Mouse (Mus musculus) stomach, postnatal 0 days (tissue): ENCODE measurements at regions not wholly inside any gene's neighbourhood (a gene's known extent, or its start where the extent isn't known, plus 50 kb on each side); places are given as distances from the start of the nearest gene placed in this dataset.
"Not testable (repeated sequence)": the region's sequence is repeated elsewhere in the genome, so short reads cannot be mapped to it uniquely, and the experiment has no call there.

Experiments used
- ATAC-seq: fragments of 200-750 bp; cut with Nextera tagmentation; 2 replicates; pipeline ENCODE4 v1.8.0; 2017; ENCODE audit not compliant: low FRiP score, low TSS enrichment
- DNase-seq: peaks from one replicate; pipeline ENCODE4 v3.0.0-alpha.2; 2016; ENCODE audit warnings: low spot score
- H3K27ac ChIP-seq: fragments of 300-500 bp; sonication (generic); replicated peaks from 2 replicates; pipeline ENCODE4 v1.5.1; 2014; ENCODE audit warnings: mild to moderate bottlenecking, control low read depth
- H3K27me3 ChIP-seq: fragments of 300-500 bp; sonication (generic); 2 replicates; pipeline ENCODE4 v1.6.1; 2014; ENCODE audit warnings: low read length; ENCODE audit not compliant: control insufficient read depth, insufficient read depth
- H3K36me3 ChIP-seq: fragments of 300-500 bp; sonication (generic); 2 replicates; pipeline ENCODE4 v1.6.1; 2014; ENCODE audit warnings: low read length, mixed read lengths; ENCODE audit not compliant: control insufficient read depth, insufficient read depth
- H3K4me1 ChIP-seq: fragments of 300-500 bp; sonication (generic); replicated peaks from 2 replicates; pipeline ENCODE4 v1.6.1; 2014; ENCODE audit warnings: antibody characterized with exemption; ENCODE audit not compliant: control insufficient read depth, insufficient read depth
- H3K4me2 ChIP-seq: fragments of 300-500 bp; sonication (generic); replicated peaks from 2 replicates; pipeline ENCODE4 v1.6.1; 2014; ENCODE audit warnings: low read depth, mild to moderate bottlenecking, control low read depth, moderate library complexity
- H3K4me3 ChIP-seq: fragments of 300-500 bp; sonication (generic); 2 replicates; pipeline ENCODE4 v1.5.1; 2014; ENCODE audit warnings: low read depth, low read length, control low read depth
- H3K9ac ChIP-seq: fragments of 300-500 bp; sonication (generic); 2 replicates; pipeline ENCODE4 v1.6.1; 2014; ENCODE audit warnings: mild to moderate bottlenecking, low read length, control low read depth, mixed read lengths
- H3K9me3 ChIP-seq: fragments of 300-500 bp; sonication (generic); 2 replicates; pipeline ENCODE4 v1.6.1; 2016; ENCODE audit warnings: low read length; ENCODE audit not compliant: control insufficient read depth
- WGBS: fragments of 180-500 bp; shearing (Covaris S2); extraction: QIAGEN DNeasy Blood & Tissue Kit; methylation state at CpG from one replicate; pipeline ENCODE4 v1.1.7; 2014; 5-methylcytosine and 5-hydroxymethylcytosine counted together

- not testable (repeated sequence) for H3K9me3 ChIP-seq, H3K4me2 ChIP-seq, H3K4me3 ChIP-seq, H3K27me3 ChIP-seq, DNase-seq, H3K4me1 ChIP-seq, H3K27ac ChIP-seq, H3K9ac ChIP-seq, H3K36me3 ChIP-seq
- ATAC-seq = peak; percentile 77
- WGBS = 64% methylated on average over 3 of the region's 3 CpGs
Measured at GRCm38 (mm10) chr8:71823655-71824622, 57.9 kb upstream of the Zfp709 start.

- not testable (repeated sequence) for H3K36me3 ChIP-seq, H3K27ac ChIP-seq, H3K9me3 ChIP-seq, H3K27me3 ChIP-seq, H3K4me1 ChIP-seq, H3K4me3 ChIP-seq, DNase-seq, H3K9ac ChIP-seq, H3K4me2 ChIP-seq, ATAC-seq
- WGBS = 56% methylated on average over 1 of the region's 1 CpGs
Measured at GRCm38 (mm10) chr8:71822749-71823148, 59.1 kb upstream of the Zfp709 start.

GRCm38 (mm10) chr8:71819936-71820335 is 61.9 kb upstream of the Zfp709 start:
- H3K36me3 ChIP-seq, H3K27ac ChIP-seq, H3K27me3 ChIP-seq, H3K4me2 ChIP-seq, H3K9ac ChIP-seq, H3K4me3 ChIP-seq, H3K4me1 ChIP-seq, H3K9me3 ChIP-seq: not testable (repeated sequence)
- 81% methylated on average over 8 of the region's 8 CpGs for WGBS
- DNase-seq = peak; percentile 12
- ATAC-seq = peak; percentile 46; the same call in 1 of the 2 replicates

GRCm38 (mm10) chr8:71819381-71819780 is 62.4 kb upstream of the Zfp709 start:
- not testable (repeated sequence) for H3K36me3 ChIP-seq, H3K9me3 ChIP-seq, H3K27ac ChIP-seq, H3K27me3 ChIP-seq, H3K4me3 ChIP-seq, H3K4me2 ChIP-seq, H3K4me1 ChIP-seq, H3K9ac ChIP-seq
- ATAC-seq (peak; percentile 75), DNase-seq (peak; percentile 15)
- 91% methylated on average over 9 of the region's 9 CpGs for WGBS

GRCm38 (mm10) chr8:71816272-71817034 is 65.4 kb upstream of the Zfp709 start:
- H3K9ac ChIP-seq, H3K4me1 ChIP-seq, H3K9me3 ChIP-seq, H3K27ac ChIP-seq, H3K27me3 ChIP-seq, H3K36me3 ChIP-seq, ATAC-seq, DNase-seq, H3K4me2 ChIP-seq, H3K4me3 ChIP-seq: not testable (repeated sequence)
- WGBS = 91% methylated on average over 19 of the region's 20 CpGs

GRCm38 (mm10) chr8:71815813-71816212 is 66.0 kb upstream of the Zfp709 start:
- H3K27me3 ChIP-seq, H3K27ac ChIP-seq, H3K36me3 ChIP-seq, H3K4me3 ChIP-seq, H3K4me2 ChIP-seq, ATAC-seq, H3K9ac ChIP-seq, H3K9me3 ChIP-seq, H3K4me1 ChIP-seq, DNase-seq: not testable (repeated sequence)
- 93% methylated on average over 5 of the region's 5 CpGs for WGBS

- H3K4me2 ChIP-seq, H3K27me3 ChIP-seq, H3K9ac ChIP-seq, H3K9me3 ChIP-seq, H3K27ac ChIP-seq, H3K36me3 ChIP-seq, H3K4me3 ChIP-seq, H3K4me1 ChIP-seq, DNase-seq, ATAC-seq: not testable (repeated sequence)
- WGBS = 87% methylated on average over 14 of the region's 14 CpGs
Measured at GRCm38 (mm10) chr8:71814740-71815514, 66.9 kb upstream of the Zfp709 start.

- H3K4me1 ChIP-seq, H3K9me3 ChIP-seq, H3K9ac ChIP-seq, ATAC-seq, H3K27me3 ChIP-seq, DNase-seq, H3K27ac ChIP-seq, H3K4me3 ChIP-seq, H3K36me3 ChIP-seq, H3K4me2 ChIP-seq: not testable (repeated sequence)
- 86% methylated on average over 4 of the region's 4 CpGs for WGBS
Measured at GRCm38 (mm10) chr8:71813889-71814288, 67.9 kb upstream of the Zfp709 start.
